Mouse (Mus musculus): ENCODE results near the gene Btk.
A peak's percentile ranks its signal among the peaks of the same experiment; 100 is the strongest.

- peak; percentile 51 for TF ChIP-seq CTCF (IDR thresholded peaks at IDR 0.05; ENCODE audit: borderline replicate concordance, insufficient read depth, low read depth, low read length)
- peak; percentile 86; the same call in 1 of the 2 replicates for TF ChIP-seq POLR2A (IDR thresholded peaks at IDR 0.05; ENCODE audit: borderline replicate concordance, insufficient read depth, low read length)
Measured at GRCm38 (mm10) chrX:134585103-134586002, 2.0 kb upstream of the Btk start, which contains the start of gene Rpl36a.
